Mouse (Mus musculus): ENCODE measurements around the gene Suclg2. TPM values are rescaled to one million over a fixed set of nuclear protein-coding genes. Genes with fewer than 3 reads are reported as not detected.

Suclg2 gene
- polyA plus RNA-seq, 1 experiment from 2014 or later: 78.5 TPM

GRCm38 (mm10) chr6:95711671-95712070 is 6.9 kb downstream of the Suclg2 start:
- no peak overlapping the region for H3K27ac ChIP-seq (ENCODE audit: low read depth)
- no peak for DNase-seq
- H3K9ac ChIP-seq: no peak overlapping the region
- no peaks in the 10 kb centered on the region; the same call in 1 of the 2 replicates for H3K4me1 ChIP-seq (ENCODE audit: insufficient read depth)
- no peaks in the 10 kb centered on the region for H3K36me3 ChIP-seq (ENCODE audit: insufficient read depth)
- H3K27me3 ChIP-seq (ENCODE audit: insufficient read depth, low read length): no peaks in the 10 kb centered on the region
- H3K4me2 ChIP-seq: no peak overlapping the region
- H3K9me3 ChIP-seq (ENCODE audit: low read depth, low read length): no peaks in the 10 kb centered on the region
- no peak overlapping the region for H3K4me3 ChIP-seq (ENCODE audit: low read depth, low read length)
- no peak for TF ChIP-seq CTCF (IDR thresholded peaks at IDR 0.05; ENCODE audit: low read depth)
- 75% methylated on average over 3 of the region's 3 CpGs for WGBS
- no peak for ATAC-seq (ENCODE audit: insufficient read depth)

GRCm38 (mm10) chr6:95710886-95711285 is 7.7 kb downstream of the Suclg2 start:
- no peak for TF ChIP-seq CTCF (IDR thresholded peaks at IDR 0.05; ENCODE audit: low read depth)
- DNase-seq (no peak), ATAC-seq (ENCODE audit: insufficient read depth) (no peak)
- Histone ChIP-seq H3K27me3 (ENCODE audit: insufficient read depth, low read length) (no peaks in the 10 kb centered on the region), H3K4me1 (ENCODE audit: insufficient read depth) (no peaks in the 10 kb centered on the region; the same call in 1 of the 2 replicates), H3K27ac (ENCODE audit: low read depth) (no peak overlapping the region), H3K4me2 (no peak overlapping the region), H3K36me3 (ENCODE audit: insufficient read depth) (no peaks in the 10 kb centered on the region), H3K9ac (no peak overlapping the region), H3K9me3 (ENCODE audit: low read depth, low read length) (no peaks in the 10 kb centered on the region), H3K4me3 (ENCODE audit: low read depth, low read length) (no peak overlapping the region)
- 80% methylated on average over 6 of the region's 6 CpGs for WGBS

DNA sequence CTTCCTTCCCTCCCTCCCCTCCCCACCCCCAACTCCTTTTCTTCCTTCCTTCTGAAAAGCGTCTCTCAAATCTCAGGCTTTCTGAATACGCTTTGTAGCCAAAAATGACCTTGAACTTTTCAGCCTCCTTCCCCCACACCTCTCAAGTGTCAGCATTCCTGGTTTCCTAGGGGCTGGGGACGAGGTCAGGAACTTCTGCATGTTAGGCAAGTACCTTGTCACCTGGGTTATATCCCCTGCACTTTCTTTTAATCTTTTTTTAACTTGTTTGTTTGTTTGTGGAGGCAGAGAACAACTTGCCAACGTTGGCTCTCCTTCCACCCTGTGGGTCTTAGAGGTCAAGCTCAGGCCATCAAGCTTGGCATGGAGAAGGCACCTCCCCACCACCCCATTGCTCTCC is 9.1 kb downstream of the Suclg2 start:
- no peak overlapping the region for H3K4me2 ChIP-seq
- H3K27me3 ChIP-seq (ENCODE audit: insufficient read depth, low read length): no peaks in the 10 kb centered on the region
- DNase-seq (no peak), ATAC-seq (ENCODE audit: insufficient read depth) (no peak)
- H3K36me3 ChIP-seq (ENCODE audit: insufficient read depth): no peaks in the 10 kb centered on the region
- no peak overlapping the region for H3K27ac ChIP-seq (ENCODE audit: low read depth)
- H3K9ac ChIP-seq: no peak overlapping the region
- TF ChIP-seq CTCF (IDR thresholded peaks at IDR 0.05; ENCODE audit: low read depth): no peak
- no peaks in the 10 kb centered on the region; the same call in 1 of the 2 replicates for H3K4me1 ChIP-seq (ENCODE audit: insufficient read depth)
- WGBS: 29% methylated on average over 4 of the region's 4 CpGs
- no peaks in the 10 kb centered on the region for H3K9me3 ChIP-seq (ENCODE audit: low read depth, low read length)
- H3K4me3 ChIP-seq (ENCODE audit: low read depth, low read length): no peak overlapping the region

DNA sequence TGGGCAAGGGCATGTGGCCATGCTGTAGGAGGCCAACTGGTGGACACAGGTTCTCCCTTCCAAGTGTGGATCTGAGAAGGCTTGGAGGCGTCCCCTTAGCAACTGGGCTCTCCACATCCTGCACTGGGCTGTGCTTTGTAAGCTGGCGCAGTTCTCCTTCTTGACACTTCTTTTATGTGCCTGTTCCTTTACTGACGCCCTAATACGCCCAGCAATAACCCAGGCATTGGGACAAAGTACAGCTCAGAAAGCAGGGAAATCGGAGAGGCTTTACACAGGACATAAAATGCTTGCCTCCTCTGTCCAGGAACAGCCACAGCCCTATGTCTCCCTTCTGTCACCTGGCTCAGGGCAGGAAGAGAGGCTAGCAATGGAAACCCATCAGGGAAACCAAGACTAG is 9.5 kb downstream of the Suclg2 start:
- no peaks in the 10 kb centered on the region for H3K9me3 ChIP-seq (ENCODE audit: low read depth, low read length)
- WGBS: 87% methylated on average over 5 of the region's 5 CpGs
- H3K27ac ChIP-seq (ENCODE audit: low read depth): no peak overlapping the region
- H3K4me3 ChIP-seq (ENCODE audit: low read depth, low read length): no peak overlapping the region
- no peaks in the 10 kb centered on the region for H3K36me3 ChIP-seq (ENCODE audit: insufficient read depth)
- H3K4me2 ChIP-seq: no peak overlapping the region
- ATAC-seq (ENCODE audit: insufficient read depth) (no peak), DNase-seq (no peak)
- no peak for TF ChIP-seq CTCF (IDR thresholded peaks at IDR 0.05; ENCODE audit: low read depth)
- no peaks in the 10 kb centered on the region for H3K27me3 ChIP-seq (ENCODE audit: insufficient read depth, low read length)
- H3K4me1 ChIP-seq (ENCODE audit: insufficient read depth): no peaks in the 10 kb centered on the region; the same call in 1 of the 2 replicates
- no peak overlapping the region for H3K9ac ChIP-seq

DNA sequence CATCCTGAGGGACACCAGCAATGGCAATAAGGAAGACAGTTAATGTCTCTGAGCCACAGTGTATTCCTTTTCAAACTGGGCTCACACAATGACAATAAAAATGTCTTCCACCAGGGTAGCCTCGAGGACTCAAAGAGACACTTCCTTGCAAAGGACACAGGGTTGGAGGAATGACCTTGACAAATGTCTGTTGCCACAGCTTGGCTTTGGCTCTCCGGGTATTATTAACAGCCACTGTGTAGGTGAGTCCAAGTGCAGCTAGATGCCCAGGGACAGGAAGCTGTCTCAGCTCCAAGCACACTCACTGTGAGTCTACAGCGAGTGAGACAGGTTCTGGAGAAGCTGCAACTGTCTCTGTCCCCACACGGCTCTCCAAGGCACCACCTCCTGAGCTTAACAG is 14.0 kb downstream of the Suclg2 start:
- Histone ChIP-seq H3K4me2 (no peak overlapping the region), H3K9me3 (ENCODE audit: low read depth, low read length) (no peaks in the 10 kb centered on the region), H3K4me1 (ENCODE audit: insufficient read depth) (peaks cover 11% of the 10 kb centered on the region), H3K4me3 (ENCODE audit: low read depth, low read length) (no peak overlapping the region), H3K9ac (no peak overlapping the region), H3K27ac (ENCODE audit: low read depth) (no peak overlapping the region), H3K27me3 (ENCODE audit: insufficient read depth, low read length) (no peaks in the 10 kb centered on the region), H3K36me3 (ENCODE audit: insufficient read depth) (no peaks in the 10 kb centered on the region)
- WGBS: 66% methylated on average over 4 of the region's 4 CpGs
- ATAC-seq (ENCODE audit: insufficient read depth) (no peak), DNase-seq (no peak)
- no peak for TF ChIP-seq CTCF (IDR thresholded peaks at IDR 0.05; ENCODE audit: low read depth)

GRCm38 (mm10) chr6:95702200-95702599 is 16.4 kb downstream of the Suclg2 start:
- Histone ChIP-seq H3K4me3 (ENCODE audit: low read depth, low read length) (no peak overlapping the region), H3K27me3 (ENCODE audit: insufficient read depth, low read length) (no peaks in the 10 kb centered on the region), H3K9me3 (ENCODE audit: low read depth, low read length) (no peaks in the 10 kb centered on the region), H3K4me2 (no peak overlapping the region), H3K4me1 (ENCODE audit: insufficient read depth) (peaks cover 14% of the 10 kb centered on the region; the same call in 1 of the 2 replicates), H3K9ac (no peak overlapping the region), H3K36me3 (ENCODE audit: insufficient read depth) (no peaks in the 10 kb centered on the region), H3K27ac (ENCODE audit: low read depth) (no peak overlapping the region)
- 32% methylated on average over 9 of the region's 9 CpGs for WGBS
- no peak for TF ChIP-seq CTCF (IDR thresholded peaks at IDR 0.05; ENCODE audit: low read depth)
- DNase-seq (peak; percentile 43), ATAC-seq (ENCODE audit: insufficient read depth) (no peak)

DNA sequence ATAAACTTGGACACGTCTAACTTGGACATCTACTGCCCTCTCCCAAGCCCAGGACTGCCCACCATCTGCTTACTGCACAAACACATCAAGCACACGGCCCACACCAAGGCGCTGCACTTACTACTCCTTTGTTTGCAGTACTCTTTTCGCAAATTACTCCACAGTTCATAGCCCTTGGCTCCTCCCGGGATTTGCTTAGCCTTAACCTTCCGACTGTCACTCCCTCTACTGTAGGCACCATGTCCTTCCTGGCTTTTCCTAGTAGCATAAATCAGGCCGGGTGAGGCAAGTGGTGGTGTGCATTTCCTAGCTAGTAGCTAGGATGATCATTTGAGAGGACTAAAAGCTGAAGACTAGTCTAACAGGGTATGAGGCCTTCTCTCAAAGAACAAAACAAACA is 16.8 kb downstream of the Suclg2 start:
- Histone ChIP-seq H3K27me3 (ENCODE audit: insufficient read depth, low read length) (no peaks in the 10 kb centered on the region), H3K9ac (no peak overlapping the region), H3K9me3 (ENCODE audit: low read depth, low read length) (no peaks in the 10 kb centered on the region), H3K27ac (ENCODE audit: low read depth) (no peak overlapping the region), H3K4me2 (no peak overlapping the region), H3K4me3 (ENCODE audit: low read depth, low read length) (no peak overlapping the region), H3K36me3 (ENCODE audit: insufficient read depth) (no peaks in the 10 kb centered on the region), H3K4me1 (ENCODE audit: insufficient read depth) (peaks cover 14% of the 10 kb centered on the region; the same call in 1 of the 2 replicates)
- ATAC-seq (ENCODE audit: insufficient read depth) (no peak), DNase-seq (no peak)
- TF ChIP-seq CTCF (IDR thresholded peaks at IDR 0.05; ENCODE audit: low read depth): no peak
- 52% methylated on average over 7 of the region's 7 CpGs for WGBS
